In genomic region chr11:69119446-69120155, GRCm38 (mm10) we compare ENCODE assay signal across 10 mouse cellular contexts. TPM values are rescaled to one million over a fixed set of nuclear protein-coding genes. Genes with fewer than 3 reads are reported as not detected.
A peak's percentile ranks its signal among the peaks of the same experiment; 100 is the strongest.
DNase-seq lines count a peak whose midpoint lies in the region; ATAC-seq and TF ChIP-seq lines count a peak whose summit lies in the region.
"Had no signal": no experiment of that assay in that cellular context is flagged by ENCODE, and none has a peak within 500 bp of the region (broad histone marks: within the 10 kb centered on the region; RNA-seq: fewer than 3 reads in every experiment).

No protein-coding gene starts in this region.

- no peak for DNase-seq in kidney, postnatal 0 days (ENCODE audit: low spot score)
- no peak for DNase-seq in kidney, postnatal 4 days
- DNase-seq in forebrain, embryonic 10.5 days (ENCODE audit: extremely low spot score, low spot score) = no peak
- no peak for DNase-seq in midbrain, postnatal 0 days (ENCODE audit: low spot score)
- no peak for DNase-seq in urinary bladder, postnatal 10 days (ENCODE audit: low spot score)
- DNase-seq in right cerebral cortex, postnatal 36 days (ENCODE audit: low spot score in 2 of 2) = no peak
- no peak for DNase-seq in adrenal gland, postnatal 4 days (ENCODE audit: low spot score in 2 of 2)

- H3K4me3 ChIP-seq in kidney, postnatal 0 days (replicated peaks; ENCODE audit: low read depth, low read length) = peak overlapping the region; percentile 66; the same call in 1 of the 2 replicates
- peak overlapping the region; percentile 84 for H3K4me3 ChIP-seq in forebrain, embryonic 10.5 days
- H3K4me3 ChIP-seq in intestine, embryonic 16.5 days (ENCODE audit: low read length) = peak overlapping the region; percentile 79
- H3K4me3 ChIP-seq in midbrain, postnatal 0 days (ENCODE audit: low read depth, low read length) = peak overlapping the region; percentile 85

- no peaks in the 10 kb centered on the region for H3K36me3 ChIP-seq in kidney, postnatal 0 days (ENCODE audit: insufficient read depth, low read length)
- no peaks in the 10 kb centered on the region for H3K36me3 ChIP-seq in forebrain, embryonic 10.5 days (replicated peaks)
- no peaks in the 10 kb centered on the region for H3K36me3 ChIP-seq in intestine, embryonic 16.5 days (ENCODE audit: control insufficient read depth, insufficient read depth, low read length)
- H3K36me3 ChIP-seq in midbrain, postnatal 0 days (ENCODE audit: insufficient read depth, low read length) = no peaks in the 10 kb centered on the region

- 44% methylated on average over 14 of the region's 14 CpGs for WGBS in kidney, postnatal 0 days
- WGBS in forebrain, embryonic 10.5 days = 23% methylated on average over 14 of the region's 14 CpGs
- WGBS in intestine, embryonic 16.5 days = 46% methylated on average over 14 of the region's 14 CpGs
- WGBS in midbrain, postnatal 0 days = 33% methylated on average over 14 of the region's 14 CpGs

- H3K9me3 ChIP-seq in kidney, postnatal 0 days (replicated peaks; ENCODE audit: low read length) = no peaks in the 10 kb centered on the region
- no peaks in the 10 kb centered on the region for H3K9me3 ChIP-seq in forebrain, embryonic 10.5 days
- H3K9me3 ChIP-seq in intestine, embryonic 16.5 days (ENCODE audit: control insufficient read depth, low read length) = no peaks in the 10 kb centered on the region
- no peaks in the 10 kb centered on the region for H3K9me3 ChIP-seq in midbrain, postnatal 0 days (ENCODE audit: low read length)

- no peak overlapping the region for H3K27ac ChIP-seq in kidney, postnatal 0 days
- H3K27ac ChIP-seq in forebrain, embryonic 10.5 days = no peak overlapping the region; the same call in 1 of the 2 replicates
- no peak overlapping the region for H3K27ac ChIP-seq in intestine, embryonic 16.5 days (ENCODE audit: low read length)
- no peak overlapping the region for H3K27ac ChIP-seq in midbrain, postnatal 0 days (ENCODE audit: low read depth, low read length)

- H3K27me3 ChIP-seq in kidney, postnatal 0 days (ENCODE audit: insufficient read depth, low read length) = no peaks in the 10 kb centered on the region
- peaks cover 60% of the 10 kb centered on the region for H3K27me3 ChIP-seq in forebrain, embryonic 10.5 days (ENCODE audit: poor library complexity, severe bottlenecking)
- H3K27me3 ChIP-seq in intestine, embryonic 16.5 days (replicated peaks; ENCODE audit: control insufficient read depth, insufficient read depth, low read length) = no peaks in the 10 kb centered on the region
- H3K27me3 ChIP-seq in midbrain, postnatal 0 days (ENCODE audit: insufficient read depth, low read length) = peaks cover 4% of the 10 kb centered on the region; the same call in 1 of the 2 replicates
- H3K27me3 ChIP-seq: Patski had no signal

- peaks cover 12% of the 10 kb centered on the region for H3K4me1 ChIP-seq in kidney, postnatal 0 days (replicated peaks; ENCODE audit: insufficient read depth, low read length)
- peaks cover 64% of the 10 kb centered on the region for H3K4me1 ChIP-seq in forebrain, embryonic 10.5 days
- H3K4me1 ChIP-seq in intestine, embryonic 16.5 days (ENCODE audit: control insufficient read depth, insufficient read depth, low read length) = peaks cover 30% of the 10 kb centered on the region
- H3K4me1 ChIP-seq in midbrain, postnatal 0 days (ENCODE audit: insufficient read depth, low read length) = peaks cover 21% of the 10 kb centered on the region

- H3K4me2 ChIP-seq in kidney, postnatal 0 days (ENCODE audit: low read length) = peak overlapping the region; percentile 92
- H3K4me2 ChIP-seq in intestine, embryonic 16.5 days (ENCODE audit: low read depth, low read length) = peak overlapping the region; percentile 91
- peak overlapping the region; percentile 98 for H3K4me2 ChIP-seq in midbrain, postnatal 0 days (ENCODE audit: low read depth, low read length, poor library complexity, severe bottlenecking)

- ATAC-seq in kidney, postnatal 0 days (replicated peaks; ENCODE audit: low FRiP score, low read depth) = no peak
- ATAC-seq in intestine, embryonic 16.5 days = no peak
- no peak for ATAC-seq in midbrain, postnatal 0 days (ENCODE audit: low FRiP score)
- ATAC-seq: Patski had no signal

- H3K9ac ChIP-seq in kidney, postnatal 0 days (ENCODE audit: low read depth, low read length) = no peak overlapping the region
- peak overlapping the region; percentile 82 for H3K9ac ChIP-seq in intestine, embryonic 16.5 days (ENCODE audit: low read depth, low read length)
- H3K9ac ChIP-seq in midbrain, postnatal 0 days (replicated peaks; ENCODE audit: low read length, poor library complexity, severe bottlenecking) = 0 out of 2 replicates have a peak overlapping the region, but pooled peaks have one; percentile 24

- no peak for TF ChIP-seq CTCF in kidney, postnatal 0 days (IDR thresholded peaks at IDR 0.05; ENCODE audit: low read depth)
- no peak for TF ChIP-seq CTCF in midbrain, postnatal 0 days (IDR thresholded peaks at IDR 0.05)

RNA-seq across cellular contexts. Expression of gene Hes7, which starts 0.6 kb away (rescaled TPM):
- 0.42 and 0.50 TPM in 2 replicates for polyA plus RNA-seq in kidney, postnatal 0 days (2015; fragmentation: Nextera tagmentation; extraction: Ambion mirVana)
- polyA plus RNA-seq in forebrain, embryonic 10.5 days (2016; fragmentation: Nextera tagmentation; extraction: Ambion mirVana) = 0.16 and 0.17 TPM in 2 replicates
- 0.29 and 0.33 TPM in 2 replicates for polyA plus RNA-seq in intestine, embryonic 16.5 days (2015; fragmentation: Nextera tagmentation; extraction: Ambion mirVana)
- 1.2 and 2.1 TPM in 2 replicates for total RNA-seq in midbrain, postnatal 0 days (2014; rRNA removed)
- polyA plus RNA-seq in midbrain, postnatal 0 days (2015; fragmentation: Nextera tagmentation; extraction: Ambion mirVana) = 1.7 and 2.0 TPM in 2 replicates
- under 1 TPM; 0.51 to 0.59 TPM for total RNA-seq in adrenal gland, postnatal 4 days (2021)
- total RNA-seq: heart, postnatal 36 days had no signal

RNA-seq across cellular contexts. Expression of gene 9130213A22Rik, which starts 2.8 kb away (rescaled TPM):
- 0.25 and 0.31 TPM in 2 replicates for polyA plus RNA-seq in kidney, postnatal 0 days (2015; fragmentation: Nextera tagmentation; extraction: Ambion mirVana)
- polyA plus RNA-seq in forebrain, embryonic 10.5 days (2016; fragmentation: Nextera tagmentation; extraction: Ambion mirVana) = 0.11 and 0.16 TPM in 2 replicates
- 0.11 and 0.29 TPM in 2 replicates for polyA plus RNA-seq in intestine, embryonic 16.5 days (2015; fragmentation: Nextera tagmentation; extraction: Ambion mirVana)
- 1.0 and 1.6 TPM in 2 replicates for total RNA-seq in midbrain, postnatal 0 days (2014; rRNA removed)
- 1.2 and 1.4 TPM in 2 replicates for polyA plus RNA-seq in midbrain, postnatal 0 days (2015; fragmentation: Nextera tagmentation; extraction: Ambion mirVana)
- total RNA-seq in adrenal gland, postnatal 4 days (2021) = 1 to 10 TPM; 1.3 to 1.4 TPM

RNA-seq across cellular contexts. Expression of gene Aloxe3, which starts 6.1 kb away (rescaled TPM):
- 0.54 and 0.69 TPM in 2 replicates for polyA plus RNA-seq in kidney, postnatal 0 days (2015; fragmentation: Nextera tagmentation; extraction: Ambion mirVana)
- 0.26 and 0.28 TPM in 2 replicates for polyA plus RNA-seq in forebrain, embryonic 10.5 days (2016; fragmentation: Nextera tagmentation; extraction: Ambion mirVana)
- polyA plus RNA-seq in intestine, embryonic 16.5 days (2015; fragmentation: Nextera tagmentation; extraction: Ambion mirVana) = 0.31 and 0.45 TPM in 2 replicates
- total RNA-seq in midbrain, postnatal 0 days (2014; rRNA removed) = 16.3 and 19.4 TPM in 2 replicates
- polyA plus RNA-seq in midbrain, postnatal 0 days (2015; fragmentation: Nextera tagmentation; extraction: Ambion mirVana) = 17.8 and 21.4 TPM in 2 replicates
- under 1 TPM; 0.67 to 0.73 TPM for total RNA-seq in adrenal gland, postnatal 4 days (2021)
- total RNA-seq: heart, postnatal 36 days had no signal

RNA-seq across cellular contexts. Expression of gene Per1, which starts 24.6 kb away (rescaled TPM):
- 7.4 and 9.9 TPM in 2 replicates for polyA plus RNA-seq in kidney, postnatal 0 days (2015; fragmentation: Nextera tagmentation; extraction: Ambion mirVana)
- 7.3 and 9.0 TPM in 2 replicates for polyA plus RNA-seq in forebrain, embryonic 10.5 days (2016; fragmentation: Nextera tagmentation; extraction: Ambion mirVana)
- polyA plus RNA-seq in intestine, embryonic 16.5 days (2015; fragmentation: Nextera tagmentation; extraction: Ambion mirVana) = 13.6 and 13.7 TPM in 2 replicates
- total RNA-seq in midbrain, postnatal 0 days (2014; rRNA removed) = 28.5 and 47.1 TPM in 2 replicates
- 11.8 and 15.4 TPM in 2 replicates for polyA plus RNA-seq in midbrain, postnatal 0 days (2015; fragmentation: Nextera tagmentation; extraction: Ambion mirVana)
- total RNA-seq in adrenal gland, postnatal 4 days (2021) = 100 to 1,000 TPM in 1 of 2 experiments, 10 to 100 TPM in 1; 99.4 to 130 TPM

RNA-seq across cellular contexts. Expression of gene Vamp2, which starts 31.3 kb away (rescaled TPM):
- polyA plus RNA-seq in kidney, postnatal 0 days (2015; fragmentation: Nextera tagmentation; extraction: Ambion mirVana) = 66.7 and 67.7 TPM in 2 replicates
- 51.3 and 57.6 TPM in 2 replicates for polyA plus RNA-seq in forebrain, embryonic 10.5 days (2016; fragmentation: Nextera tagmentation; extraction: Ambion mirVana)
- 65.8 TPM in 2 replicates for polyA plus RNA-seq in intestine, embryonic 16.5 days (2015; fragmentation: Nextera tagmentation; extraction: Ambion mirVana)
- total RNA-seq in midbrain, postnatal 0 days (2014; rRNA removed) = 144 and 157 TPM in 2 replicates
- polyA plus RNA-seq in midbrain, postnatal 0 days (2015; fragmentation: Nextera tagmentation; extraction: Ambion mirVana) = 591 and 600 TPM in 2 replicates
- 100 to 1,000 TPM; 208 to 226 TPM for total RNA-seq in adrenal gland, postnatal 4 days (2021)

Comparison
In these comparisons a context has a peak if more than half of its experiments do, and no peak if none do; other contexts are left out.
1. RNA of gene Aloxe3, which starts 6.1 kb away (polyA plus RNA-seq): 17.8 to 21.4 TPM in midbrain, postnatal 0 days; 0.54 to 0.69 TPM in kidney, postnatal 0 days, 0.31 to 0.45 TPM in intestine, embryonic 16.5 days and 0.26 to 0.28 TPM in forebrain, embryonic 10.5 days; every median in the first group is over 10 times any median in the second.
2. Peak in every context shown above with its lines, with median percentiles within 50 percentile points of each other: H3K4me2 ChIP-seq and H3K4me3 ChIP-seq.